Mouse (Mus musculus): ENCODE measurements around the gene Grtp1.

GRCm38 (mm10) chr8:13186819-13187218 lies 13.6 kb downstream of the Grtp1 start:
- TF ChIP-seq CTCF (conservative IDR thresholded peaks at IDR 0.05; ENCODE audit: low read length) (no peak), POU5F1 (IDR thresholded peaks at IDR 0.05; ENCODE audit: borderline replicate concordance, low read length) (no peak), NANOG (IDR thresholded peaks at IDR 0.05; ENCODE audit: borderline replicate concordance, low read length) (no peak)

Data from E14TG2a.4 (cell line).